In the genomic region with DNA sequence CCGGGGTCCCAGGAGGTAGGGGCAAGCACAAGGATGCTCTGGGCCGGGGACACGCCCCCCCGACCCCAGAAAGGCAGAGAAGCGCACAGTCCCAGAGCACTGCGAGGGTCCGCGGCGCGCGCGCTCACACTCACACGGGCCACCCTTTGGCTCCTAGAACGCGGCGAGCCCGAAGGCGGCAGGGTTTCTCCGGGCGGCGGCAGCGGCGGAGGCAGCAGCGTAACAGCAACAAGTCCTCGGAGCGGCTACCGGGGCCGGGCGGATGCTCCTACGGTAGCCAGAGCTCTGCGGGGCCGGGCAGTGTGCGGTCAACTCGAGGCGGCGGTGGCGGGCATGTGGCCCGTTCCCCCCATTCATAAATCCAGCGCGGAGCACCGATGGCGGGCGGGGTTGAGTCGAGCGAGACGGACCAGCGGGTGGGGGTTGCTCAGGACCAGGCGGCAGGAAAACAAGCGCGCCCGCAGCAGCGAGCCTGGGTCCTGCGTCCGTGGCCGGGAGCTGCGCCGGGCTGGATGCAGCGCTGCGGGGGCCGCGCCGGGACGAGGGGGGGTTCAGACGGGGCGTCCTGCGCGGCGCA, we compare ENCODE assay signal across 8 mouse cellular contexts. TPM values are rescaled to one million over a fixed set of nuclear protein-coding genes. Genes with fewer than 3 reads are reported as not detected.
DNase-seq lines count a peak whose midpoint lies in the region; ATAC-seq and TF ChIP-seq lines count a peak whose summit lies in the region.

A gene (minus strand): TSS at position 357 of the 577 bp plus-strand sequence.

- H3K9me3 ChIP-seq in intestine, postnatal 0 days (ENCODE audit: control insufficient read depth) = no peaks in the 10 kb centered on the region
- no peaks in the 10 kb centered on the region for H3K9me3 ChIP-seq in midbrain, embryonic 12.5 days

- under 1% methylated on average over 65 of the region's 68 CpGs for WGBS in intestine, postnatal 0 days
- under 1% methylated on average over 67 of the region's 68 CpGs for WGBS in midbrain, embryonic 12.5 days

- peaks cover 74% of the 10 kb centered on the region for H3K27me3 ChIP-seq in intestine, postnatal 0 days (replicated peaks; ENCODE audit: control insufficient read depth, insufficient read depth, low read length)
- H3K27me3 ChIP-seq in midbrain, embryonic 12.5 days = peaks cover 94% of the 10 kb centered on the region

- peak; percentile 7 for DNase-seq in CD4-positive, CD25-positive, alpha-beta regulatory T cell, adult 2 months (ENCODE audit: low read depth, low spot score)
- peak; percentile 29 for DNase-seq in urinary bladder, adult 2 months (ENCODE audit: low spot score)
- DNase-seq in urinary bladder, postnatal 36 days (ENCODE audit: low spot score in 2 of 2) = no peak
- DNase-seq in gastrocnemius, adult 2 months = peak; percentile 63
- DNase-seq in ovary, postnatal 10 days (ENCODE audit: low spot score) = no peak

- H3K9ac ChIP-seq in intestine, postnatal 0 days (ENCODE audit: low read depth, low read length) = no peak within 1 kb of the TSS
- H3K9ac ChIP-seq in midbrain, embryonic 12.5 days (replicated peaks) = peak within 1 kb of the TSS; percentile 49

- intact Hi-C loops in gastrocnemius, adult 2 months (cut with DNase I) = no loop called here

- H3K4me3 ChIP-seq in gastrocnemius, adult 2 months = peak within 1 kb of the TSS; percentile 69
- H3K4me3 ChIP-seq in intestine, postnatal 0 days (ENCODE audit: low read depth, low read length) = peak within 1 kb of the TSS; percentile 38
- H3K4me3 ChIP-seq in midbrain, embryonic 12.5 days = peak within 1 kb of the TSS; percentile 47

- H3K27ac ChIP-seq in gastrocnemius, adult 2 months = peak within 1 kb of the TSS; percentile 90
- no peak within 1 kb of the TSS for H3K27ac ChIP-seq in intestine, postnatal 0 days (ENCODE audit: low read depth, low read length)
- no peak within 1 kb of the TSS for H3K27ac ChIP-seq in midbrain, embryonic 12.5 days (replicated peaks)

- TF ChIP-seq CTCF in gastrocnemius, adult 2 months (IDR thresholded peaks at IDR 0.05) = no peak
- TF ChIP-seq CTCF in intestine, postnatal 0 days (IDR thresholded peaks at IDR 0.05; ENCODE audit: low read depth) = no peak

- ATAC-seq in CD4-positive, CD25-positive, alpha-beta regulatory T cell, adult 4 months = no peak
- no peak for ATAC-seq in intestine, postnatal 0 days
- ATAC-seq in midbrain, embryonic 12.5 days (ENCODE audit: low FRiP score, low read depth) = peak; percentile 52

- no peaks in the 10 kb centered on the region for H3K36me3 ChIP-seq in intestine, postnatal 0 days (ENCODE audit: control insufficient read depth, insufficient read depth)
- H3K36me3 ChIP-seq in midbrain, embryonic 12.5 days = no peaks in the 10 kb centered on the region

- peak within 1 kb of the TSS; percentile 64 for H3K4me2 ChIP-seq in intestine, postnatal 0 days (replicated peaks; ENCODE audit: low read depth)
- H3K4me2 ChIP-seq in midbrain, embryonic 12.5 days (replicated peaks) = peak within 1 kb of the TSS; percentile 88

- no peaks in the 10 kb centered on the region for H3K4me1 ChIP-seq in intestine, postnatal 0 days (replicated peaks; ENCODE audit: control insufficient read depth, insufficient read depth, low read length)
- peaks cover 25% of the 10 kb centered on the region for H3K4me1 ChIP-seq in midbrain, embryonic 12.5 days

RNA-seq across cellular contexts. Expression of the gene that starts here (rescaled TPM):
- not detected for polyA plus RNA-seq in CD4-positive, CD25-positive, alpha-beta regulatory T cell, adult 4 months (2017; shearing (Covaris generic))
- 9.1 and 10.5 TPM in 2 replicates for polyA plus RNA-seq in urinary bladder, adult 2 months (2012; rRNA removed)
- 10 to 100 TPM; 51.9 to 72.3 TPM for total RNA-seq in gastrocnemius, adult 2 months (2021)
- 0.07 TPM in 2 replicates for polyA plus RNA-seq in intestine, postnatal 0 days (2015; fragmentation: Nextera tagmentation; extraction: Ambion mirVana)
- polyA plus RNA-seq in midbrain, embryonic 12.5 days (2016; fragmentation: Nextera tagmentation; extraction: Ambion mirVana) = 0.47 and 0.51 TPM in 2 replicates

Comparison
In these comparisons a context has a peak if more than half of its experiments do, and no peak if none do; other contexts are left out.
1. DNase-seq: peak in CD4-positive, CD25-positive, alpha-beta regulatory T cell, adult 2 months (single experiment), urinary bladder, adult 2 months (single experiment) and gastrocnemius, adult 2 months (single experiment); none in urinary bladder, postnatal 36 days (0 of 2) and ovary, postnatal 10 days (single experiment).
2. Peak in ATAC-seq, H3K4me3 ChIP-seq, H3K9ac ChIP-seq and H3K4me2 ChIP-seq in midbrain, embryonic 12.5 days; RNA of the gene not detected or under 1 TPM.
3. Peak in every context shown above with its lines, with median percentiles within 50 percentile points of each other: H3K4me3 ChIP-seq.